Mouse (Mus musculus): ENCODE data around the gene Dpf2.
A peak's percentile ranks its signal among the peaks of the same experiment; 100 is the strongest.

The Dpf2 gene

DNA sequence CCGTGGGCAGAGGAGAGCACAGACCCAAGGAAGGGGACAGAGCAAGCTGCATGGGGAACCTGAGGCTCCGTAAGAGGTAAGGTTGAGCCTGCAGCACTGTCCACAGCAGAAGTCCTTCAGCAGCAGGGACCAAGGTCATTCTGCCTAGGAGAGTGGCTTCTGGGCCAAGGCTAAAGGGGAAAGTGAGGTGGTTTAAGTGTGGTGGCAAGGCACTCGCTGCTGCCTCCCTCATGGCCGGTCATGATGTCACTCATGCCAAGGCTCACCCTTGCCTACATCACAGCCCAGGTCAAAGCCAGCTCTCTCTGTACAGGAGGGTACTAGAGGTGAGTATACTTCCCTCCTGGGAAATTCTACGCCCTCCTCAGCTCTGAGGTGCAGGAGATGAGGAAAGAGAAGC, 49.0 kb downstream of the Dpf2 start:
- no peak for DNase-seq (ENCODE audit: low spot score)

DNA sequence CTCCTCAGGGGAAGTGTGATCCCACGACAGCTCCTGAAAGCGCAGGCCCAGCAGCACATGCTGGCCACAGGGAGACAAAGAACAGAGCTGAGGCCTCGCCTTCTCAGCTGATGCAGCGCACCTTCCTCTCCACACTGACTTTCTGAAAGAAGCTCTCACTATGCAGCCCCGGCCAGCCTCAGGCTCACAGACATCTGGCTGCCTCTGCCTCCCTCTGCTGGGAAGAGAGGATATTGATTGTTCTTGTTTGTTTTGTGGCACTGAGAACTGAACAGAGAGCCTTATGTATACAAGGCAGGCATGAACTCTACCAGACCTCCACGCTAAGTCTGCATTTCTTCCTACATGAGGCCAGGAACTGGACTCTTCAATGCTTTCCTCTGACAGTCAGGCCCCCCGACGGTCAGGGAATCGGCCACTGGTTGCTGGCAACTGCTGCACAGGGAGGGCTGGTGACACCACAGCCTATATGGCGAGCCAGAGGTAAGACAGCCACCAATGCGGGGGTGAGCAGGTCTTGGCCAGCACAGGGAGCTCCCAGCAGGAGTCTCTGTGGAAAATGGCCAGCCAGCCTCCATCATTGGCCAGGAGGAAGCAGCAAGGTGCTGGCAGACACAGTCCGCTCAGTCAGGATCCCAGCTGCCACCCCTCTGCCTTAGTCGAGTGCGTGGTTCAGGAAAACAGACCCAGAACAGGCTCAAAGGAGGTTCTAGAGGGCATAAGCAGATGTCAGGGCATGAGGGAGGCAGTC, 50.3 kb downstream of the Dpf2 start:
- DNase-seq (ENCODE audit: low spot score): no peak

GRCm38 (mm10) chr19:5856604-5857003, 56.2 kb downstream of the Dpf2 start:
- no peak for DNase-seq (ENCODE audit: low spot score)

DNA sequence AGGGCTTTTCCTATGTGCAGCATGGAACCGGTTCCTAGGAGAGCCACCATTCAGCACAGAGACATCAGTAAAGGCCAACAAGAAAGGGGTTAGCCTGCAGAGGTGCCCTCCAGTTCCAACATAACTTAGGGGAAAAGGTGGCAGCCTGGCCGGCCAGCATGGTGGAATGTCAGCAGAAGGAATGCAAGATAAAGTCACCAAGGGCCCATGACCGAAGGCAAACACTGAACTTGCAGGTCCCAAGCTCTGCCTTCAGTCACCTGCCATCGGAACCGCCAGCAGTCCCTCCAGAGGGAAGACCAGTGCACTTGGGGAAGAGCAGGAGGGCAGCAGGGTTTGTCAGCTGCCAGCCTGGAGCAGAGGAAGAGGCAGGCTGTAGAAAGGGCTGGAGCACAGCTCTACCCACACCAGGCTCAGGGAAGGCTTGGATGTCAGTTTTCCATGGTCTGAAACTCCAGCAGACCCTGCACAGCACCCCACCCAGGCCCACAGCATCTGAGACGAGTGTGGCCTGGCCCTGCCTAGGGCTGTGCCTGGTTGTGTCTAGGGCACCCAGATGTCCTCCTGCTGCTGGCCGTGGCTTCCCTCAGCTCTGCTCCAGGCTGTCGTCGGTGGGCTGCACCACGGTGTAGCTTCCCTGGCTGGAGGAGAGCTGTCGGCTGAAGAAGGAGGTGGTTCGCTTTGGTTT, 60.6 kb downstream of the Dpf2 start:
- DNase-seq (ENCODE audit: low spot score): no peak

DNA sequence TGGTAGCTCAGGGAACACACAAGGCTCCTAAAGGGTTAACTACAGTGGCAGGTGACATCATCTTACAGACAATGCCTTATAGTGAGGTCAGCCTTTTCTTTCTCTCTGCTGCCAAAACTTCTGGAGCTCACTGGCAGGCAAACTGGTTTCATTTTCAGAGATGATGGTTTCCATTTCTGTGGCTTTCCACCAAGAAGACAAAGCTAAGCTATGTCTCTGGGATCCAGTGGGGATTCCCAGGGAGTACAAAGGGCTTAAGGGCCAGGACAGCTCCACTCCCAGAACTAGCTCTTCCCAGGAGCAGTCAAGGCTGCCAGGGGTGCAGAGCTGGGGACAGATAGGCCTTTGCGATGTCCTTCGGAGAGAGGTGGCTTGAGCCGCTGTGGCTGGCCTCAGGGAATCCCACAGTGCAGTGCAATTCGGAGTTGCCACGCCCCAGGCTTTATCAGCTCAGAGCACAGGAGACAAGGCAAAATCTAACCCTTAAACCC, 61.3 kb downstream of the Dpf2 start:
- no peak for DNase-seq (ENCODE audit: low spot score)

- no peak for DNase-seq (ENCODE audit: low spot score)
Observed at GRCm38 (mm10) chr19:5850860-5851259, 62.0 kb downstream of the Dpf2 start.

GRCm38 (mm10) chr19:5849843-5850527, 62.8 kb downstream of the Dpf2 start:
- peak; percentile 86 for DNase-seq (ENCODE audit: low spot score)

- DNase-seq (ENCODE audit: low spot score): no peak
Observed at GRCm38 (mm10) chr19:5848826-5849672, 63.8 kb downstream of the Dpf2 start.

DNA sequence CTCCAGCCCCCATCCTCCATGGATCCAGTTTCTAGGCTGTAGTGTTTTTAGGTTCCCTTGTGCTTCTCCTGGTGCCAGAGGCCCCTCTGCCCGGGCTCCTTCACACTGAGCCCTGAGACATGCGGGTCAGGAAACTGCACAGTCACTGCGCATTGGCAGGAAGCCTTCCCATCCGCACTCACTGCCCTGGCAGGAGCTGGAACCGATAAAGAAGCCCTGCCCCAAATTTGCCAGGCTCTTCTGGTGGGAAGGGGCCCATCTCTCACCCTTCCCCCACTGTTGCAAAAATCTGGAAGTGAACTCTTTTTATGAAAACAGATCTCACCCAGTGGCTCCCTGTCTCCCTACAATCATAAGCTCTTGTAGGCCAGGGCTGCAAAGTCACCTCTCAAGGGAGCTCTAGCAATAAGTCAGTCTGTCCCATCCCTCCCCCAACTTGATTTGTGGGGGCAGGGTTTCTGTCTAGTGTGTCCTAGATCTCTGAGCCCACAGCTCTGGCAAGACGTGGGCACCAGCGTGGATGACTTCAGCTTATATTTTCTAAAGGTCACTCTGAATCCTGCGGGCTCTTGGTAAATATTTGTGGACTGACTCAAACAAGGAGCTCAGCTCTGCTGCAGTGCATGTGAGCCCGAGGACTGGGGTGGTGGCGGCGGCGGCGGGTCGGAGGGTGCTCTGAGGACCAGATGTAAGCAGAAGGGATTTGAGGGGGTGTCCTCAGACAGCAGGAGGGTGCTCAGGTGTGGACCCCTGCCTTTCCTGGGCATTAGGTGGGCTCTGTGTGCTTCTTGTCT, 64.6 kb downstream of the Dpf2 start:
- DNase-seq (ENCODE audit: low spot score): no peak

DNA sequence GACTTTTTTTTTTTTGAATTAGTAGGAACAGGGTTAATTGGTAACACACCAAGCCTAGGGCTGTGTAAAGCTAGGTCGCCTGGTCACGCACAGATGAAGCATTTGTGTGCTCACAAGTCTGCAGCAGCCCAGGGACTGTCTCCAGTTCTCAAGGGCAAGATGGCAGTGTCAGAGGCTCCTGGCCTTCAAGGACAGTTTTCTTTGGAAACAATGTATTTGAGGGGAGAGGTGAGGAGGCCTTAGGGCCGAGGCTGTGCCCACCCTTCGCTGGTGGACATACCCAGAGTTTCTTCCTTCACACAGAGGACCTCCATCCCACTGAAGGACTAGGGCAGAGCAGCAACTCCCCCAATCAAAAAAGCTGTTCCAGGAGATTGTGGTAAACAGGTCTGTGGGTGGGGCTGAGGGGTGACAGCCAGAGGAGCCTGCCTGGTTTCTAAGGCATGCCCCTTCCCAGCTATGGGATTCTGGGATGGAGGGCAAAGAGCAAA, 65.5 kb downstream of the Dpf2 start:
- DNase-seq (ENCODE audit: low spot score): no peak

DNA sequence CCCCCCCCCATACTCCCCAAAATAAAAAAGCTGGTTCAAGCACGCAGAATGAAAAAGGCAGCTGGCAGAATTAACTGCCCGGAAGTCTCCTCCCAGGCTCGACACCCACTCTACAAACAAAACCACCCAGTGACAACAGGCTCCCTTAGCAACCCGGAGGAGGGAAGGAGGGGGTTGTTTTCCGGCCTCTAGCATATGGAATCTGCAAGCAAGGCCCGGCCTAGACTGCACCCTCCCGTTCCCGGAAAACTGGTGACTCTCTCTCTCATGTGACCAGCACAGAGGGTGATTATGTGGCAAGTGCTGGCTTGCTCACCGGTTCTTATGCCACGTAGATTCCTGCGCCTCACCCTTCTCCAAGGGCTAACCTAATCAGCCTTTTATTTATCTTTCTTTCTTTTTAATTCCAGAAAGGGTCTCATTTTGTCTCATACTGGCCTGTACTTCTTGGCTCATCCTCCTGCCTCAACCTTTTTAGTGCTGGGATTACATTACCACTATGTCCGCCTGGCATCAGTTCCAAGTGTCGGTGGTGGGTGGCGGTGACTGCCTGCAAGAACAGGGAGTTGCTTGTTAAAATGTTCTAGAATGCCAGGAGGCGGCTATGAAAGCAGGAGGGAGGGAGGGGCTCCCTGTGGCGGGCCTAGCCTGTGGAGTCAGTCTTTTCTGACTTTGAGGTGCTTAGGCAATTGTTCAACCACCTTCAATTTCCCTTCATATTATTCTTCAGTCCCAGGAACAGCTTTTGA, 66.1 kb downstream of the Dpf2 start:
- peak; percentile 91 for DNase-seq (ENCODE audit: low spot score)

Measured in left cerebral cortex, adult 11 months (tissue).